Mouse (Mus musculus) layer of hippocampus, adult 9-11 months (tissue): ENCODE measurements around the gene Col27a1.

ENCODE experiments used
- DNase-seq: peaks from one replicate; pipeline ENCODE4 v3.0.0; 2022

Col27a1 gene

GRCm38 (mm10) chr4:63266276-63266675 is 52.5 kb downstream of the Col27a1 start:
- no peak for DNase-seq

GRCm38 (mm10) chr4:63267121-63267520 is 53.3 kb downstream of the Col27a1 start:
- DNase-seq = no peak

GRCm38 (mm10) chr4:63267586-63267985 is 53.8 kb downstream of the Col27a1 start:
- no peak for DNase-seq

GRCm38 (mm10) chr4:63268777-63269176 is 55.0 kb downstream of the Col27a1 start:
- peak; percentile 43 for DNase-seq

- DNase-seq = no peak
Measured at GRCm38 (mm10) chr4:63274516-63274915, 60.7 kb downstream of the Col27a1 start.

GRCm38 (mm10) chr4:63275251-63275650 is 61.4 kb downstream of the Col27a1 start:
- DNase-seq = peak; percentile 42

GRCm38 (mm10) chr4:63276571-63276970 is 62.8 kb downstream of the Col27a1 start:
- DNase-seq = no peak

- no peak for DNase-seq
Measured at GRCm38 (mm10) chr4:63278821-63279220, 65.0 kb downstream of the Col27a1 start.

- DNase-seq = no peak
Measured at GRCm38 (mm10) chr4:63281694-63282093, 67.9 kb downstream of the Col27a1 start.

- no peak for DNase-seq
Measured at GRCm38 (mm10) chr4:63283319-63283718, 69.5 kb downstream of the Col27a1 start.

GRCm38 (mm10) chr4:63286034-63286433 is 72.2 kb downstream of the Col27a1 start:
- no peak for DNase-seq

GRCm38 (mm10) chr4:63288497-63288896 is 74.7 kb downstream of the Col27a1 start:
- no peak for DNase-seq

- DNase-seq = peak; percentile 52
Measured at GRCm38 (mm10) chr4:63290081-63290480, 76.3 kb downstream of the Col27a1 start.

- peak; percentile 95 for DNase-seq
Measured at GRCm38 (mm10) chr4:63291075-63291474, 77.3 kb downstream of the Col27a1 start.

- no peak for DNase-seq
Measured at GRCm38 (mm10) chr4:63291658-63292057, 77.9 kb downstream of the Col27a1 start.

GRCm38 (mm10) chr4:63295641-63296040 is 81.8 kb downstream of the Col27a1 start:
- peak; percentile 46 for DNase-seq

GRCm38 (mm10) chr4:63296263-63296662 is 82.5 kb downstream of the Col27a1 start:
- DNase-seq = no peak

GRCm38 (mm10) chr4:63296876-63297275 is 83.1 kb downstream of the Col27a1 start:
- DNase-seq = no peak

- no peak for DNase-seq
Measured at GRCm38 (mm10) chr4:63298191-63298590, 84.4 kb downstream of the Col27a1 start.

GRCm38 (mm10) chr4:63302641-63303040 is 88.8 kb downstream of the Col27a1 start:
- no peak for DNase-seq

GRCm38 (mm10) chr4:63307175-63308062 is 93.6 kb downstream of the Col27a1 start:
- DNase-seq = peak; percentile 88

- no peak for DNase-seq
Measured at GRCm38 (mm10) chr4:63308316-63308715, 94.5 kb downstream of the Col27a1 start.

GRCm38 (mm10) chr4:63310247-63310855 is 96.5 kb downstream of the Col27a1 start:
- no peak for DNase-seq

GRCm38 (mm10) chr4:63311426-63311825 is 97.6 kb downstream of the Col27a1 start:
- DNase-seq = no peak
